Mouse (Mus musculus) gonadal fat pad, adult 2 months (tissue): ENCODE data around the gene Jund. TPM values are rescaled to one million over a fixed set of nuclear protein-coding genes. Genes with fewer than 3 reads are reported as not detected.

ENCODE experiments used
- DNase-seq: peaks from one replicate; pipeline ENCODE4 v3.0.0-alpha.2; 2012; ENCODE audit warnings: low read depth
- polyA plus RNA-seq: library from polyadenylated mRNA; depleted of rRNA; stranded (reverse); fragments of >200 nt; gene quantifications from 2 replicates; pipeline ENCODE4 v1.2.3, GENCODE M21; 2012; rRNA removed

Gene Jund
- polyA plus RNA-seq, 1 experiment = 170 TPM

GRCm38 (mm10) chr8:70726721-70727120 is 28.0 kb downstream of the Jund start:
- no peak for DNase-seq

DNA sequence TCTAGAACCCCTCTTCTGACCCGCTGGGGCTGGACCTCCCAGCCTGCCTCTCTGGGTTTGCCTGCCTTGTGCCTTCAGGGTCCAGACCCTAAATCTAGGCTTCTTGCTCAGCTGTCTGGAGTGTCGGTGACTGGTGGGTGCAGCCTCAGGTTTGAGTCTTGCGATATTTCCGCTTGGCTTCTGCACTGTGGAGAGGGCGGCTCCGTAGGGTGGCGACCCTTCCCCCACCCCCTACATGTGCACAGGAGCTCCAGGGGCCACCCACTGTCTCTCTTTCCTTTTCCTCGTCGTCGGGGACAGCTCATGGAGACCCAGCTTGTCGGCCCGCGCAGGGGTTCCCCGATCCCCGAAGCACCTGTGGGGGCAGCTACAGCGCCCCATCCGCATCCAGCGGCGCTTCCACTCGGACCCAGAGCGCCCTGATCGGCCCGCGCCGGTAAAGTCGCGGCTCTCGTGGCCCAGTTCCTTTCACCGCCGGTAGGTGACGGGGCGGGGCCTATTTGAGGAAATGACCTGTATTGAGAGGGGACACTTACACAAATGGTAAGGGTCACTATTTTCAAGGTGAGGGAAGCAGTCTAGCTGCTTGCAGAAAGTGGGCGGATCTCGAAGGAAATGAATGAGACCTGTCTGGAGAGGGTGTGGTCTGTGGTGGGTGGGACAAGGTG is 31.2 kb downstream of the Jund start:
- no peak for DNase-seq

- DNase-seq = no peak
Observed at GRCm38 (mm10) chr8:70730956-70731355, 32.2 kb downstream of the Jund start.

GRCm38 (mm10) chr8:70737705-70738104 is 39.0 kb downstream of the Jund start:
- no peak for DNase-seq

GRCm38 (mm10) chr8:70738211-70738610 is 39.5 kb downstream of the Jund start:
- no peak for DNase-seq

DNA sequence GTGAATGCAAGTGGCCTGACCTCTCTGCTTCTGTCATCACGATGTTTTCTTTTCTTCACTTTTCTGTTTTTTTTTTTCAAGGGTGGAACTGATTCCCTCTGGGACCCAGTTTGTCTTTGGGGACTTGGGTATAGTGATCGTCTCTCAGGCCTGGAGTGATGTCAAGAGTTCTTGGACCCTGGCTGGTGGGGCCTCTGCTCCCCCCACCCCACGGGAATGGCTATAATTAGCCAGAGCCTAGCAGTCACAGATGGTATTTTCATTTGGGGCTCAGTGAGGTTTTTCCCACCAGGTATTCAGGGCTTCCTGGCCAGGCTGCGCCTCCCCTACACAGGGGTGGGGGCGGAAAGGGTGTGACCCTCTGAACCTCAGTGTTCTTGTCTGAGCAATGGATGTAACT is 42.9 kb downstream of the Jund start:
- DNase-seq = no peak

DNA sequence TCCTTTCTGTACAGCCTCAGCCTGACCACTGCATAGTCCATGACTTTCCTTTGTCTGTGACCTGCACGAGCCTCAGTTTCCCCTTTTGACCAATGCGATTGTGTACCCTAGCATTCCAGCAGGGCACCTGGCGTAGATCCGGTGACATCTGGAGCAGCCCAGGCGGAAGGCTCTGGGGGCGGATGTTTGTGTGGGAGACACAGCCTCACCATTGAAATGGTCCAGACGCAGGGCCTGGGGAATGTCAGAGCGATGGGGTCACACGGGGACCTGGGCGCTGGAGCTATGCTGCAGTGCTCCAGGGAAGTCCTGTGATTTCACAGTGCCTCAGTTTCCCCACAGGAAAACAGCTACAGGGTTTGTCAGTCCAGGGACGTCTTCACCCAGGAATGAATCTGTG is 43.4 kb downstream of the Jund start:
- no peak for DNase-seq

- DNase-seq = no peak
Observed at GRCm38 (mm10) chr8:70742981-70743655, 44.4 kb downstream of the Jund start.

- DNase-seq = no peak
Observed at GRCm38 (mm10) chr8:70743656-70744590, 45.2 kb downstream of the Jund start.

GRCm38 (mm10) chr8:70744806-70745205 is 46.1 kb downstream of the Jund start:
- no peak for DNase-seq

- no peak for DNase-seq
Observed at GRCm38 (mm10) chr8:70745691-70746220, 47.0 kb downstream of the Jund start.

DNA sequence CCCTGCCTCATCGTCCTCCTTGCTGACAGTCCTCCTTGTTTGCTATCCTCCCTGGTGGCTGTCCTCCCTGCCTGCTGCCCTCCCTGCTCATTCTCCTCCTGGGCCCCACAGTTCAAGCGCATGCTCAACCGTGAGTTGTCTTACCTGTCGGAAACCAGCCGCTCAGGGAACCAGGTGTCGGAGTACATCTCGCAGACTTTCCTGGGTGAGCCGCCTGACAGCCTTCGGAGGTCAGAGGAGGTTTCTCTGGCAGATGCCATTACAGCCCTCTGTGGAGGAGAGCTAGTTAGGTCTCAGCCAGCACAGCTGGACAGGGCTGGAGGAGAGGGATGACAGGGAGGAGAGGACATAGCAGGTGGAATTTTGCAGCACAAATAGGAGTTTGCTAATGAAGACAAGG is 47.9 kb downstream of the Jund start:
- no peak for DNase-seq

GRCm38 (mm10) chr8:70747211-70747890 is 48.6 kb downstream of the Jund start:
- DNase-seq = no peak

DNA sequence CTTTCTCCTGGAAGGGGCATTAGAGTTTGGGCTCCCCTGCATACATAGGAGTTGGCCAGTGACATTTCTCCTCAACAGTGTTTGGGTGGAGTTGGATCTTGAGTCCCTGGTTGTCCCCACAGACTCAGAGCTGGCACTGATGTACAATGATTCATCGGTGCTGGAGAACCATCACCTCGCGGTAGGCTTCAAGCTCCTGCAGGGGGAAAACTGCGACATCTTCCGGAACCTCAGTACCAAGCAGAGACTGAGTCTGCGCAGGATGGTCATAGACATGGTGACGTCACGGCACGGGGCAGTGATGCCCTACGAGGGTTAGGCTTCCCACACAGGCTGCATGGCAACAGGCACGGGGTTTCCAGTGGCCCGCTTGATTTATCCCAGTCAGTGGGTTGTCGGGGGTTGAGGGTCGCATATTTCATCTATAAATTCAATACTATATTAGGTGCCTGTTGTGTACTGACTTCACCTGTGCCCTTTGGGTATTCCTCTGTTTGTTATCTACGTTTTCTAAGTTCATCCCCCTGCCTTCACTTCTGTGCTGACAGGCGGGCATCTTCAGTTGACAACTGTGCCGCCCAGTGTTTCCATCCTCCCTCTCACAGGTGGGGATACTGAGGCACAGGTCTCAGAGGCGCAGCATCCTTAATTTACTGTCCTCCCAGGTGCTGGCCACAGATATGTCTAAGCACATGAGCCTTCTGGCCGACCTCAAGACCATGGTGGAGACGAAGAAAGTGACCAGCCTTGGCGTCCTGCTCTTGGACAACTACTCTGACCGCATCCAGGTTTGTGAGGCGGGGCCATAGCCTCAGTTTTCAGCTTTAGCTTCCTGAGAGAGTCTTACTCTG is 49.7 kb downstream of the Jund start:
- DNase-seq = no peak

DNA sequence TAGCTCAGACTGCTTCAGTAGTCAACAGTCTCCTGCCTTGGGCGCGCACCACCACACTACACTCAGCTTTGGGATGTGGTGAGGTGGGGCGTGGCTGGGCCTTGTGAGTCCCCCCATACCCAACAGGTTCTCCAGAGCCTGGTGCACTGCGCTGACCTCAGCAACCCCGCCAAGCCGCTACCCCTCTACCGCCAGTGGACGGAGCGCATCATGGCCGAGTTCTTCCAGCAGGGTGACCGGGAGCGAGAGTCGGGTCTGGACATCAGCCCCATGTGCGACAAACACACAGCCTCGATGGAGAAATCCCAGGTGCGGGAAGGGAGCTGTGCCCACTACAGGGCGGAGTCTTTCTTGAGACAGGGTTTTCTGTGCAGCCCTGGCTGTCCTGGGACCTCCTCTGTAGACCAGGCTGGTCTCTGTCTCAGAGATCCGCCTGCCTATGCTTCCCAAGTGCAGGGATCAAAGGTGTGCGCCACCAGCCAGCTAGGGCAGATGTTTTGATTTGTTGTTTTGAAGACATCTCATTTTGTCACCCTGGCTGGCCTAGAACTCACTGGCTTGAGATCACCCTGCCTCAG is 50.4 kb downstream of the Jund start:
- DNase-seq = no peak

Other genes starting within 250 kb of the Jund start
- gene Klhl26, start 222.0 kb upstream of the Jund start, polyA plus RNA-seq = 48.4 and 50.6 TPM in 2 replicates
- 0.35 and 0.53 TPM in 2 replicates for gene Tmem59l, start 211.6 kb upstream of the Jund start, polyA plus RNA-seq
- gene Crlf1, start 205.8 kb upstream of the Jund start, polyA plus RNA-seq = 5.5 and 6.9 TPM in 2 replicates
- gene Rex1bd, start 192.2 kb upstream of the Jund start, polyA plus RNA-seq = 202 and 238 TPM in 2 replicates
- 662 and 697 TPM in 2 replicates for gene Uba52, start 188.1 kb upstream of the Jund start, polyA plus RNA-seq
- 399 and 446 TPM in 2 replicates for gene Fkbp8, start 171.2 kb upstream of the Jund start, polyA plus RNA-seq
- 92.8 and 107 TPM in 2 replicates for gene Kxd1, start 171.0 kb upstream of the Jund start, polyA plus RNA-seq
- gene Ell, start 159.5 kb upstream of the Jund start, polyA plus RNA-seq = 18.4 and 23.9 TPM in 2 replicates
- 575 and 782 TPM in 2 replicates for gene Isyna1, start 104.6 kb upstream of the Jund start, polyA plus RNA-seq
- 188 and 229 TPM in 2 replicates for gene Ssbp4, start 90.1 kb upstream of the Jund start, polyA plus RNA-seq
- gene Lrrc25, start 82.8 kb upstream of the Jund start, polyA plus RNA-seq = 8.4 and 9.6 TPM in 2 replicates
- gene Gdf15, start 66.5 kb upstream of the Jund start, polyA plus RNA-seq = 4.5 and 5.5 TPM in 2 replicates
- 69.8 and 71.9 TPM in 2 replicates for gene Pgpep1, start 38.6 kb upstream of the Jund start, polyA plus RNA-seq
- gene Lsm4, start 25.7 kb upstream of the Jund start, polyA plus RNA-seq = 90.7 and 91.6 TPM in 2 replicates
- 0.55 and 1.0 TPM in 2 replicates for gene Iqcn, start 4.5 kb downstream of the Jund start, polyA plus RNA-seq
- gene Gm3336, start 19.6 kb downstream of the Jund start, polyA plus RNA-seq = 0.35 and 0.63 TPM in 2 replicates
- 9.4 and 9.9 TPM in 2 replicates for gene Pde4c, start 24.8 kb downstream of the Jund start, polyA plus RNA-seq
- gene Rab3a, start 55.7 kb downstream of the Jund start, polyA plus RNA-seq = 55.5 and 56.3 TPM in 2 replicates
- gene Mpv17l2, start 62.0 kb downstream of the Jund start, polyA plus RNA-seq = 127 and 143 TPM in 2 replicates
- gene Pik3r2, start 77.8 kb downstream of the Jund start, polyA plus RNA-seq = 92.1 and 92.3 TPM in 2 replicates
- 56.6 and 85.2 TPM in 2 replicates for gene Mast3, start 106.1 kb downstream of the Jund start, polyA plus RNA-seq
- gene Il12rb1, start 109.5 kb downstream of the Jund start, polyA plus RNA-seq = 1.1 and 1.3 TPM in 2 replicates
- gene Arrdc2, start 140.8 kb downstream of the Jund start, polyA plus RNA-seq = 134 and 150 TPM in 2 replicates
- 4.3 and 5.6 TPM in 2 replicates for gene Kcnn1, start 164.3 kb downstream of the Jund start, polyA plus RNA-seq
- gene Ccdc124, start 175.0 kb downstream of the Jund start, polyA plus RNA-seq = 38.1 and 44.2 TPM in 2 replicates
- gene Slc5a5, start 193.8 kb downstream of the Jund start, polyA plus RNA-seq = 0.46 and 0.69 TPM in 2 replicates
- 3,173 and 3,579 TPM in 2 replicates for gene Rpl18a, start 198.5 kb downstream of the Jund start, polyA plus RNA-seq
- gene Map1s, start 207.0 kb downstream of the Jund start, polyA plus RNA-seq = 27.7 and 32.4 TPM in 2 replicates